Mouse (Mus musculus): Measurements from ENCODE around the gene Gnaz. TPM values are rescaled to one million over a fixed set of nuclear protein-coding genes. Genes with fewer than 3 reads are reported as not detected.
A peak's percentile ranks its signal among the peaks of the same experiment; 100 is the strongest.

Gene Gnaz
- polyA plus RNA-seq, 1 experiment from 2014 or later = 2.9 TPM

DNA sequence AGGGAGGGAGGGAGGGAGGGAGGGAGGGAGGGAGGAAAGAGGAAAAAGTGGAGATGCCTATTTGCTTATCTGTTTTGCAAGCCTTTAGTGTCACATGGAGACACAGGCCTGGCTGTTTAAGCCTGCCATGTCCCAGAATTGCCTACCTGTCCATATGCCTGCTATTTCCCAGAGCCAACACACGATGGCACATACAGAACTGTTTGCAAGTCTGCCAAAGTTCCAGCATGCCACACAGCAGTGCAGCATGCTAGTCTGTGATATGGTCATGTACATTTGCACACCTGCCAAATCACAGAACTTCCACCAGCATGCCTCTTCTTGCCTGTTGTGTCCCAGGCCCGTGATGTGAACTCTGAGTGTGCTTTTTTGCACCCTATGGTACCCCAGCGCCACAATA, 36.4 kb upstream of the Gnaz start:
- no peaks in the 10 kb centered on the region for H3K9me3 ChIP-seq (ENCODE audit: control insufficient read depth, low read length)
- H3K36me3 ChIP-seq (ENCODE audit: control insufficient read depth, insufficient read depth, low read length) = no peaks in the 10 kb centered on the region
- 66% methylated on average over 3 of the region's 3 CpGs for WGBS
- no peak overlapping the region for H3K27ac ChIP-seq (ENCODE audit: low read length)
- no peaks in the 10 kb centered on the region for H3K4me1 ChIP-seq (ENCODE audit: control insufficient read depth, insufficient read depth, low read length)
- no peak overlapping the region for H3K4me3 ChIP-seq (ENCODE audit: low read length)
- H3K4me2 ChIP-seq (ENCODE audit: low read depth, low read length) = no peak overlapping the region
- no peak for ATAC-seq
- H3K27me3 ChIP-seq (replicated peaks; ENCODE audit: control insufficient read depth, insufficient read depth, low read length) = no peaks in the 10 kb centered on the region
- no peak overlapping the region for H3K9ac ChIP-seq (ENCODE audit: low read depth, low read length)

DNA sequence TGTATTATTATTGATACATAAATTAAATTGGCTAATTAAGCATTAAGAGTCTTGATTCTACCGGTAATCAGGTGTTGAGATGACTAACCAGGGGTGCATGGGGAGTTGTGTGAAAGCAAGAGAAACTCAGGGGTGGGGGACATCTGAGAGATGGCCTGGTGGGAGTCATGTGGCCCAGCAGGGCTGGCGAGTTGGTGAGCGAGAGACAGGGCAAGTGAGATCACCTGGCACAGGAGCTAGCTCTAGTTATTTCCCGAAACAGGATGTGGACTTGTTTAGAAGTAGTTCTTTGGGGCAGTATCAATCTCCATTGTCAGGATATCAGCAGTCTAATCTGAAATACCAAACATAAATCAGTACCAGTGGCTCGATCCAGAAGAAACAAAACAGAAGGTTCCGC, 35.3 kb upstream of the Gnaz start:
- no peak overlapping the region for H3K4me3 ChIP-seq (ENCODE audit: low read length)
- 73% methylated on average over 6 of the region's 6 CpGs for WGBS
- no peaks in the 10 kb centered on the region for H3K9me3 ChIP-seq (ENCODE audit: control insufficient read depth, low read length)
- no peak overlapping the region for H3K9ac ChIP-seq (ENCODE audit: low read depth, low read length)
- ATAC-seq = no peak
- H3K27me3 ChIP-seq (replicated peaks; ENCODE audit: control insufficient read depth, insufficient read depth, low read length) = no peaks in the 10 kb centered on the region
- H3K4me2 ChIP-seq (ENCODE audit: low read depth, low read length) = no peak overlapping the region
- no peak overlapping the region for H3K27ac ChIP-seq (ENCODE audit: low read length)
- no peaks in the 10 kb centered on the region for H3K36me3 ChIP-seq (ENCODE audit: control insufficient read depth, insufficient read depth, low read length)
- no peaks in the 10 kb centered on the region for H3K4me1 ChIP-seq (ENCODE audit: control insufficient read depth, insufficient read depth, low read length)

- H3K4me2 ChIP-seq (ENCODE audit: low read depth, low read length) = no peak overlapping the region
- H3K9me3 ChIP-seq (ENCODE audit: control insufficient read depth, low read length) = no peaks in the 10 kb centered on the region
- no peak overlapping the region for H3K27ac ChIP-seq (ENCODE audit: low read length)
- 77% methylated on average over 6 of the region's 6 CpGs for WGBS
- H3K4me3 ChIP-seq (ENCODE audit: low read length) = no peak overlapping the region
- no peaks in the 10 kb centered on the region for H3K4me1 ChIP-seq (ENCODE audit: control insufficient read depth, insufficient read depth, low read length)
- no peak for ATAC-seq
- H3K9ac ChIP-seq (ENCODE audit: low read depth, low read length) = no peak overlapping the region
- no peaks in the 10 kb centered on the region for H3K27me3 ChIP-seq (replicated peaks; ENCODE audit: control insufficient read depth, insufficient read depth, low read length)
- no peaks in the 10 kb centered on the region for H3K36me3 ChIP-seq (ENCODE audit: control insufficient read depth, insufficient read depth, low read length)
These were observed 34.5 kb upstream of the Gnaz start for GRCm38 (mm10) chr10:74932487-74932886.

DNA sequence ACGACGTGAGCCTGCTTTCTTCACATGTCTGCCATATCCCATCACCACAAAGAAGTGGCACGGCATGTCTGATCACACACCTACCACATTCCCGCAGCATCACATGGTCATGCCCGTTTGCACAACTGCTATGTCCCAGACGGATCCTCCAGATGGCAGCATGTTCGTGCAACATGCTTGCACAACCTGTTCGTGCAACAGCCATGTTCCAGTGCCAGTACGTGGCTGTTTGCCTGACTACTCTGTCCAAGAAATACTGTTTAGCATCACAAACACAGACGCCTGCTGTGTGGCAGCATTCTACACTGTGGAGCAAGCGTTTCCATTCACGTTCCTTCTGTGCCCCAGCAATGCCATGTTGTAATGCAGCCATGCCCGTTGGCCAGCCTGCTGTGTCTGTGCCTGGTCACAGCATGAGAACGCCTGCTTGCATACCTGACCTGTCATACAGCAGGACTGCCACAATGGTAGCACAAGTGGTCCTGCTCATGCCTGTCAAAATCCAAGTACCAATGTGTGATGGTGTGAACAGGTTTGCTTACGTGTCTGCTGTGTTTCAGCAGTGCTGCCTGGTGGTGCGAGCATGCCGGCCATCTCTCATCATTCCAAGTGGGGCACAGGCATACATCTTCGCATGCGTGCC, 33.3 kb upstream of the Gnaz start:
- no peaks in the 10 kb centered on the region for H3K9me3 ChIP-seq (ENCODE audit: control insufficient read depth, low read length)
- 85% methylated on average over 19 of the region's 19 CpGs for WGBS
- H3K36me3 ChIP-seq (ENCODE audit: control insufficient read depth, insufficient read depth, low read length) = no peaks in the 10 kb centered on the region
- no peaks in the 10 kb centered on the region for H3K4me1 ChIP-seq (ENCODE audit: control insufficient read depth, insufficient read depth, low read length)
- H3K27ac ChIP-seq (ENCODE audit: low read length) = no peak overlapping the region
- H3K4me2 ChIP-seq (ENCODE audit: low read depth, low read length) = no peak overlapping the region
- no peak for ATAC-seq
- no peak overlapping the region for H3K4me3 ChIP-seq (ENCODE audit: low read length)
- no peaks in the 10 kb centered on the region for H3K27me3 ChIP-seq (replicated peaks; ENCODE audit: control insufficient read depth, insufficient read depth, low read length)
- no peak overlapping the region for H3K9ac ChIP-seq (ENCODE audit: low read depth, low read length)

DNA sequence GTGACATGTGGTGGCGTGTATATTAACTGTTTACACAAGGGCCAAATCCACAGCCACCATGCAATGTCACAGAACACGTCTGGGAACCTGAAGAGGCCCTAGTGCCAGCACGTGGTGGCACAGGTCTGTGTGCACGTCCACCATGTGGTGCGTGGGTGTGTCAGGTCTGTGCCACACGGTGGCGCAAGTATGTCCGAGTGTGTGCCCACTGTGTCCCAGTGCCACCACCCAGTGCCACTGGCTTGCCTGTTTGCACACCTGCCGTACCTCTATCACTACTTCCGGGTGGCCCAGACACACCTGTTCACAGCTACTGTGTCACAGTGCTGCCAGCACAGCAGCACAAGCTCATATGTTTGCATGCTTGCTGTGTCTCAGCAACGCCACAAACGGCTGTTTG, 32.5 kb upstream of the Gnaz start:
- Histone ChIP-seq H3K27me3 (replicated peaks; ENCODE audit: control insufficient read depth, insufficient read depth, low read length) (no peaks in the 10 kb centered on the region), H3K4me2 (ENCODE audit: low read depth, low read length) (no peak overlapping the region), H3K4me3 (ENCODE audit: low read length) (no peak overlapping the region), H3K9me3 (ENCODE audit: control insufficient read depth, low read length) (no peaks in the 10 kb centered on the region), H3K36me3 (ENCODE audit: control insufficient read depth, insufficient read depth, low read length) (no peaks in the 10 kb centered on the region), H3K4me1 (ENCODE audit: control insufficient read depth, insufficient read depth, low read length) (no peaks in the 10 kb centered on the region), H3K27ac (ENCODE audit: low read length) (no peak overlapping the region), H3K9ac (ENCODE audit: low read depth, low read length) (no peak overlapping the region)
- WGBS = 79% methylated on average over 12 of the region's 12 CpGs
- no peak for ATAC-seq

DNA sequence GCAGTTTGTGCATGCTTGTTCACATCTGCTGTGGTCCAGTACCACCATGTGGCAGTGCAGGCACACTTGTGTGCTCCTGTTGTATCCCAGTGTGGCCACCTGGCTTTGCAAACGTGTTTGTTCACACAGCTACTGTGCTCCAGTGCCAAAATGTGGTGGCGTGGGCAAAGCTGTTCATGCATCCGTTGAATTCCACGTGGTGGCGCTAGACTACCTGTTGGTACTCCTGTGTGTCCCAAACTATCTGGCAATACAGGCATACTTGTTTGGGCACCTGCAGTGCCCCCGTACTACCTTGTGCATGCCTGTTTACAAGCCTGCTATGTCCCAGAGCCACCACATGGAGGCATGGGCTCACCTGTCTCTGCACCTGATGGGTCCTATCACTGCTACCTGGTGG, 32.0 kb upstream of the Gnaz start:
- no peaks in the 10 kb centered on the region for H3K9me3 ChIP-seq (ENCODE audit: control insufficient read depth, low read length)
- no peak overlapping the region for H3K4me3 ChIP-seq (ENCODE audit: low read length)
- H3K36me3 ChIP-seq (ENCODE audit: control insufficient read depth, insufficient read depth, low read length) = no peaks in the 10 kb centered on the region
- H3K27ac ChIP-seq (ENCODE audit: low read length) = no peak overlapping the region
- H3K4me1 ChIP-seq (ENCODE audit: control insufficient read depth, insufficient read depth, low read length) = no peaks in the 10 kb centered on the region
- 37% methylated on average over 6 of the region's 6 CpGs for WGBS
- H3K4me2 ChIP-seq (ENCODE audit: low read depth, low read length) = no peak overlapping the region
- no peak for ATAC-seq
- H3K27me3 ChIP-seq (replicated peaks; ENCODE audit: control insufficient read depth, insufficient read depth, low read length) = no peaks in the 10 kb centered on the region
- no peak overlapping the region for H3K9ac ChIP-seq (ENCODE audit: low read depth, low read length)

DNA sequence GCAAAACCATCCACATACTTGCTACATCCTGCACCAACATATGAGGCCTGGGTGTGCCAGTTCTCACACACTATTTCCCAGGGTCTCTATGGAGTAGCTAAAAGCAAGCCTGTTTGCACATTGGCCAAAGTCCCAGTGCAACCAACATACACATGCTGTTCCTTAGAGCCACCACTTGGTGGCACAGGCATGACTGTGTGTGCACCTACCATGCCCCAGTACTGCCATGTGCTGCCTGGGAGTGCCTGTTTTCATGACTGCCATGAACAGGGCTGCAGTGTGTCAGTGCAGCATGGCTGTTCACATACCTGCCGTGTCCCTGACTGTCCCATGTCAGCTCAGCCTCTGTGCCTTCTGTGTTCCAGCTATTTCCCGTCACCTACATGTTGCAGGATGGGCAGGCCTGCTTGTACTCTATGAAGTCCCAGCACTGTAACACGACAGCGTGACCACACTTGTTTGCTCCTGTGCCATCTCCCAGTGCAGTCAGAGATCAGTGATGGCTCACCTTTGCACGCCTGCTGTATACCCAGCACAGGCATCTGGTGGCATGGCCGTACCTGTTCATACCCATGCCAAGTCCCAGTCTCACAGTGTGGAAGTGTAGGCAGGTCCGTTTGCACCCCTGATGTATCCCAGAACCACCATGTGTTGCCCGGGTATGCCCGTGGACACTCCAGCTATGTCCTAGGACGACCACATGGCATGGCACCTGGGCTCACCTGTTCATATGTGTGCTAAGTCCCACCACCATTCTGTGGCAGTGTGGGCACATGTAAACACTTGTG, 29.8 kb upstream of the Gnaz start:
- no peaks in the 10 kb centered on the region for H3K27me3 ChIP-seq (replicated peaks; ENCODE audit: control insufficient read depth, insufficient read depth, low read length)
- H3K4me1 ChIP-seq (ENCODE audit: control insufficient read depth, insufficient read depth, low read length) = no peaks in the 10 kb centered on the region
- no peak overlapping the region for H3K27ac ChIP-seq (ENCODE audit: low read length)
- WGBS = 82% methylated on average over 10 of the region's 10 CpGs
- peak; percentile 52 for ATAC-seq
- H3K9me3 ChIP-seq (ENCODE audit: control insufficient read depth, low read length) = no peaks in the 10 kb centered on the region
- no peak overlapping the region for H3K4me2 ChIP-seq (ENCODE audit: low read depth, low read length)
- H3K4me3 ChIP-seq (ENCODE audit: low read length) = no peak overlapping the region
- H3K9ac ChIP-seq (ENCODE audit: low read depth, low read length) = no peak overlapping the region
- no peaks in the 10 kb centered on the region for H3K36me3 ChIP-seq (ENCODE audit: control insufficient read depth, insufficient read depth, low read length)

GRCm38 (mm10) chr10:74938410-74938809, 28.6 kb upstream of the Gnaz start:
- Histone ChIP-seq H3K27me3 (replicated peaks; ENCODE audit: control insufficient read depth, insufficient read depth, low read length) (no peaks in the 10 kb centered on the region), H3K4me2 (ENCODE audit: low read depth, low read length) (no peak overlapping the region), H3K27ac (ENCODE audit: low read length) (no peak overlapping the region), H3K9ac (ENCODE audit: low read depth, low read length) (no peak overlapping the region), H3K9me3 (ENCODE audit: control insufficient read depth, low read length) (no peaks in the 10 kb centered on the region), H3K4me3 (ENCODE audit: low read length) (no peak overlapping the region), H3K36me3 (ENCODE audit: control insufficient read depth, insufficient read depth, low read length) (no peaks in the 10 kb centered on the region), H3K4me1 (ENCODE audit: control insufficient read depth, insufficient read depth, low read length) (no peaks in the 10 kb centered on the region)
- WGBS = 61% methylated on average over 5 of the region's 5 CpGs
- ATAC-seq = no peak

DNA sequence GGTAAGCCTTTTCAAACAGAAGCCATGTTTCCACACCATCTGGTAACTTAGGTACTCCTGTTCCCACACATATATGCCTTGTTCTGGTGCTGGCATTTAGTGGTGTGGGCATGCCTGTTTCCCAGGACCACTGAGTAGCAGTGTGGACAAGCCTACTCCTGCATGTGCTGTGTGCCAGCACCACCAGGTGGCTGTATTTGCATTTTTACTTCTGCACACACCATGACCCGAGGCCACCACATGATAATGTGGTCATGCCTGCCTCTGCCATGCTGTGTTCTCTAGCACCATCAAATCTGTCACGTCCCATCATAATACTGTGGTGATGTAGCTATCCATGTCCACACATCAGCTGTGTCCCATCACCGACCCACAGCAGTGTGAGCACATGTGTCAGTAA, 27.7 kb upstream of the Gnaz start:
- no peak for ATAC-seq
- WGBS = 63% methylated on average over 3 of the region's 3 CpGs
- Histone ChIP-seq H3K9ac (ENCODE audit: low read depth, low read length) (no peak overlapping the region), H3K4me2 (ENCODE audit: low read depth, low read length) (no peak overlapping the region), H3K4me1 (ENCODE audit: control insufficient read depth, insufficient read depth, low read length) (no peaks in the 10 kb centered on the region), H3K27me3 (replicated peaks; ENCODE audit: control insufficient read depth, insufficient read depth, low read length) (no peaks in the 10 kb centered on the region), H3K27ac (ENCODE audit: low read length) (no peak overlapping the region), H3K9me3 (ENCODE audit: control insufficient read depth, low read length) (no peaks in the 10 kb centered on the region), H3K4me3 (ENCODE audit: low read length) (no peak overlapping the region), H3K36me3 (ENCODE audit: control insufficient read depth, insufficient read depth, low read length) (no peaks in the 10 kb centered on the region)
